Mouse (Mus musculus) embryo, embryonic 11.5 days (tissue): ENCODE data around the gene Esrrb.

ENCODE experiments used
- DNase-seq: peaks from one replicate; pipeline ENCODE4 v3.0.0-alpha.2; 2012; ENCODE audit warnings: low read depth, low spot score

Gene Esrrb

GRCm38 (mm10) chr12:86421490-86421904, 60.6 kb downstream of the Esrrb start:
- DNase-seq: no peak

DNA sequence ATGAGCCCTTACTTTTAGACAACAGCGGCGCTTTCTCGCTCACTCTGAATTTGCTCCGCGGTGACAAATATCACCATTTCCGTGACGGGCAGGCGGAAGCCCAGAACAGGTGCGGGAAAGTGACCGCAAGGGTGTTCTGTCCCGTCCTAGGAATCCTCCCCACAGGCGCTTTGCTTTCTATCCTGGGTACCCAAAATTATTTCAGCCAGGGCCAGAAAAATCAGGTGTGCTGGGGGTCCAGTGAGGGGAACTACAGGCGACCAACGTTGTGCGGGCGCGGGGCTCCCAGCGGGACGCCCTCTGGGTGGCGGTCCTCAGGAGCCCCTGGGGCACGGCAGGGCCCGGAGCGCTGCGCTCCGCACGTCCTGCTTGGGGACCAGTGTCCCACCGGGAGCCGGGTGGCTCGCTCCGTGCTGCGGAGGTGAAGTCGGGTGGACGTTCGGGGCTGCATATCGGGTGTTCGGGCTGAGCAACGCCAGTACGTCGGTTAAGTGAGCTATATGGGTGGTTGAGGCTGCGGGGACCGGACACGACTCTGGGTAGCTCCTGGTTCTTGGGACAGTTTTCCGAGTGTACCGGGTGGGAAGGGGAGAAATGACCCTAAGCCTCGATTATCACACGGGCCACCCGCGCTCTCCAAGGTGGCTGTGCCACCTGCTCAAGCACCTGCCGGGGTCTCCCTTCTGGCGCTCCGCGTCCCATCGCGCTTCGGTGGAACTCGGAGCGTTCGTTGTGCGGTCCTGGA, 61.4 kb downstream of the Esrrb start:
- DNase-seq: no peak

DNA sequence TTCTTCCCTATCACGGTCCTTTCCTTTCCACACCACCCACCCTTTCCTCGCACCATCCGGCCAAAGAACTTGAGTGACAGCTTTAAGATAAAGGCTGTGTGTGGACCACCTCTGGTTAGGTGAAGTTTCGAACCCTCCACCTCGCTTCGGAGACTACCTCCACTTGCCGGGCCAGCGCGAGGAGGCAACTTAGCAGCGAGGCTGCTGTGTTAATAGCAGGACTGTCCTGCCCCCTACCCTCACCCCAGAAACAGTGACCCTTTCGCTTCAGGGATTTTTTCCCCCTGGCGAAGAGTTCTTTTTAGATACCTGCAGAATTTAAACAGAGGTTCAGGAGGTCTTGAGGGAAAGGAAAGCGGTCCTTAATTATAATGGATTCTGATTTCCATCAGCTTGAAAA, 62.2 kb downstream of the Esrrb start:
- DNase-seq: no peak

DNA sequence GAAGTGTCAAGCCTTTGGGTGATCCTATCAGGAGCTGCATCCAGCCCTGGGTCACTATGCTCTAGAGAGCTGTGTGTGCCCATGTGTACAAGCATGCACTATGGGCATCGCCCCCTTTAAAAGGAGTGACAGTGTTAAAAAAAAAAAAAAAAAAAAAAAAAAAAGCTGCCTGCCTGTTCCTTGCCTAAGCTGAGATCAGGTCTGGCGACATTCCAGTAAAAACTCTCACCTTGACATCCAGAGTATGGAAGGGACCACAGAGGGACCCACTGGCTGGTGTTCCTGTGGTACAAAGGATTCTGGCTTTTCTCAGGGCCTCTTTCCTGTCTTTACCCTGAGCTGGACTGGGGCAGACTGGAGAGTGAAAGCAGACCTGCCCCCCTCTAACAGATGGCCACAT, 66.7 kb downstream of the Esrrb start:
- no peak for DNase-seq

GRCm38 (mm10) chr12:86431671-86432070, 70.8 kb downstream of the Esrrb start:
- no peak for DNase-seq

DNA sequence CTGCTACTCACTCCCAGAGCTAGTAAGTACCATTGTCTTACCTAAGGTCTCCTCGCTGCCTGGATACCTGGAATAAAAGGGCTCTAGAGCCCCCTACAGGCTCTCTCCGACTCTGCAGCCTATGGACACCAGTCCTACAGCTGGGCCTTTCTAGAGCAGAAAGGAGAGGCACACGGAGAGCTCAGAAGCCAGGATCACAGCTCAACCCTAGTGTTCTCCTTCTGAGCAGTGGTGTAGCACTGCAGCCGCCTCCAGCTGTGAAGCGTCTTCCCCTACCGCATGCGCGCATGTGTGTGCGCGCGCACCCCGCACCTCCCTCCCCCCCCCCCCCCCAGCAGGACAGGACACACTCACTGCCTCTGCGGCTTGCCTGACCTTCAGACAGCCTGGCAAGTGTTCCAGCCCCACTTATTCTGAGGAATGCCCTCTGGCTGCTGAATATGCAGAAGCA, 72.5 kb downstream of the Esrrb start:
- DNase-seq: peak; percentile 63

- DNase-seq: no peak
These were observed 74.7 kb downstream of the Esrrb start for GRCm38 (mm10) chr12:86435651-86436050.

DNA sequence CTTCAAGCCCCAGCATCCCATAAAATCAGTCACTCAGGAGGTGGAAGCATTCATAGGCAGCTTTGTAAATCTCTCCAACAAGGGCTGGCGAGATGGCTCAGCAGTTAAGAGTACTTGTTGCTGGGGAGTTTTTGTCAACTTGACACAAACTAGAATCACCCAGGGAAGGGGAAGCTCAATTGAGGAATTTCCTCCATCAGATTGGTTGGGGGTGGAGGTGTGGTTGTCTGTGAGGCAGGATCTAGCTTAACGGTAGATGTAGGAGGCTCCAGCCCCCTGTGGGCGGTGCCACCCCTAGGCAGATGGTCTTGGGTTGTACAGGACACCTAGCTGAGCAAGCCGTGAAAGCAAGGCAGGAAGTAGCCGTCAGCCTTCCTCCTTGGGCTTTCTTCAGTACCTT, 89.9 kb downstream of the Esrrb start:
- no peak for DNase-seq

GRCm38 (mm10) chr12:86455009-86455408, 94.1 kb downstream of the Esrrb start:
- no peak for DNase-seq

- DNase-seq: no peak
These were observed 102.0 kb downstream of the Esrrb start for GRCm38 (mm10) chr12:86462742-86463470.

DNA sequence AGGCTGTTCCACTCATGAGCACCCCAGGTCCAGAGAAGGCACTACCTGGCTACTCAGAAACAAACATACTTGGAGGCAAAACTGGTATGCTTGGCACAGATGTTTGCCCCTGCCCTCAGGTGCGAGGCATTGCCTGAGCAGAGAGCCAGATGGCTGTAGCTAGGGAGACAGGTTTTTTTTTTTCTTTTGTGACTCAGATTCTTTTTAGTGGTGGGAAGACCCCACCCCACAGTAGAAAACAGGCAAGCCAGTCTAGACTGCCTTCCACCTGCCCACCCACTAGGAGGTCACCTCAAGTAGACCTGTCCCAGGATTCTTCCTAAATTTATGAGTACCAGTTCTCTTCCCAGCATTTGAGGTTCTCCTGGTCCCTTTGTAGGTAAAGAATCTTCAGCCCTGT, 103.5 kb downstream of the Esrrb start:
- DNase-seq: no peak

DNA sequence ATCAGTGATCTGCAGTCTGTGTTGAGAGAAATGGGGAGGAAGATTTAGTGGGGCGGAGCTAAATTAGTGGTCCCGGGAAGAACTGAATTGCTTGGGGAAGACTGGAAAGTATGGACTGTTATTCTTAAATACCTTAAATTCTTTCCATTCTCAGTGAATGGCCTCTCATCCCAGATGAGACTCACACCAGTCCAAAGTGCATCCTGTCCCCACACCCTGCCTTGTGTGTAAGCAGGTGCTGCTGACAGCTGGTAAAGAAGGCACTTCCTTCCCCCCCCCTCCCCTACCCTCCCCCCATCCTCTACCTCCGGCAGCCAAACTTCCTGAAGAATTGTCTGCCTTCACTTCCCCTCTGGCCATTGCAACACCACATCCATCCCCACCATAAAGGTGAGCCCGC, 105.3 kb downstream of the Esrrb start:
- DNase-seq: no peak

- DNase-seq: no peak
These were observed 109.0 kb downstream of the Esrrb start for GRCm38 (mm10) chr12:86469919-86470318.

DNA sequence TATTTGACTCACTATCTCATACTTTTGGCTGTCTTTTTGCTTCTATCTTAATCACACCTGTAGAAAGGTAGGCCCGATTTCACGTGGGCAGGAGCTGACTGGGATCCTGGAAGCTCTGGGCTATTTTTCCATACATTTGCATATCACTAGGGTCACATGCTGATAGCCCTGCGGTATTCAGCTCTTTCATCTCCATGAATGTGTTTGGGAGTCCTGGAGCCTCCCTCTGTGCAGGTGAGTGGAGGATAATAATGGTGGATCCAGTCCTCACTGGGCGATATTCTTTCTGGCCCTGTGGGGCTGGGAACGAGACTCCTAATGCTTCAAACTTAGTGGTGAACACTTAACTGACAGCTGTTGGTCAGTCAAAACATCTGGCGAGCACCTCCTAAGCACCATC, 110.0 kb downstream of the Esrrb start:
- no peak for DNase-seq

DNA sequence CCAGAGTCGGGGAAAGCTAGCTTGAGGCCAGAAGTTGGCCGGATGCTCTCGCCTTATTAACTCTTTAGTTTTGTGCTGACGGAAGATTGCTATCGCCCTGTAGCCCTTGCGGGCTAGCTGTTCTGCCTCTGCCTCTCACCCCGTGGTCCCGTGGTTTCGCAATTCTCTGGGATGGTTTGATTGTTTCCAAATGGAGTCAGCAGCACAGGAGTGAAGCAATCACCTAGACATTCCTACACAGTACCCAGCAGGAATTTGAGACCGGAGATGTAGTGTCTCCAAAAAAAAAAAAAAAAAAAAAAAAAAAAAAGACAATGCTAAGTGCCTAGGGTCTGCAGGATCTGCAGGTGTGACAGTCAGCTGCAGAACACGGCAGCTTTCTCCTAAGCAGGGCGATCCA, 112.7 kb downstream of the Esrrb start:
- no peak for DNase-seq

DNA sequence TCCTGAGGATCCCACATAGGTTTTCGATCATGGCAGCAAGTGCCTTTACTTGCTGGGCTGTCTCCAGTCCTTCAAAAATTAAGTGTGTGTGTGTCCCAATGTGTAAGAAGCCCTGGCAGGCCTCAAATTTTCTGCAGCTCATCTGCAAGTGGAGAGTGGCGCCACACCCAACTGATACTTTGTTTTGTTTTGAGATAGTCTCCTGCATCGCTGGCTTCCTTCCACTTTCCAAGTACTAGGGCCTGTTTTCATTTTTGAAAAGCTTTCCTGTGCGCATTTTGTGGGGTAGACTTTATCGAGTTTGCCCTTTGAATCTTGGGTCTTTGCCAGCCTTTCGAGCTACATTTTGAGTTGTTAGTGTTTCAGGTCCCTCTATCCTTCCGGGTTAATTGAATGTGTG, 115.1 kb downstream of the Esrrb start:
- DNase-seq: no peak

DNA sequence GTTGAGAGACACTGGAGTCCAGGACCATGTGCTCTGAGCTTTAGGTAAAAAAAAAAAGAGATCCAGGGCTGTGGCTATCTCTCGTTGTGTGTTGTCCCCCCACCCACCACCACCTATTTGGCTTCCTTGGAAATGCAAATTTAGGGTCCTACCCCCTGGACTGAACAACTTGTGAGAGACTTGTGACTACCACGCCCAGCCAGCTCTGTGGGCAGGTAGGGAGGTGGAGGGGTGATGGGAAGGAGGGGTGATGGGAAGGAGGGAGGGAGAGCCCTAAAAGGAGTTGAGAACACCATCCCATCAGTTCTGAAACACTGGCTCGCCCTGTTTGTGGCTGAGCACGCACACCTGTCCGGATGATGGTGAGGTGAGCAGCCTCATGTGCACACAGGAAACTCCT, 118.0 kb downstream of the Esrrb start:
- no peak for DNase-seq

GRCm38 (mm10) chr12:86482029-86482428, 121.1 kb downstream of the Esrrb start:
- no peak for DNase-seq

- DNase-seq: no peak
These were observed 122.5 kb downstream of the Esrrb start for GRCm38 (mm10) chr12:86483413-86483841.

- DNase-seq: no peak
These were observed 127.1 kb downstream of the Esrrb start for GRCm38 (mm10) chr12:86488005-86488404.

GRCm38 (mm10) chr12:86490052-86490451, 129.1 kb downstream of the Esrrb start:
- DNase-seq: no peak

DNA sequence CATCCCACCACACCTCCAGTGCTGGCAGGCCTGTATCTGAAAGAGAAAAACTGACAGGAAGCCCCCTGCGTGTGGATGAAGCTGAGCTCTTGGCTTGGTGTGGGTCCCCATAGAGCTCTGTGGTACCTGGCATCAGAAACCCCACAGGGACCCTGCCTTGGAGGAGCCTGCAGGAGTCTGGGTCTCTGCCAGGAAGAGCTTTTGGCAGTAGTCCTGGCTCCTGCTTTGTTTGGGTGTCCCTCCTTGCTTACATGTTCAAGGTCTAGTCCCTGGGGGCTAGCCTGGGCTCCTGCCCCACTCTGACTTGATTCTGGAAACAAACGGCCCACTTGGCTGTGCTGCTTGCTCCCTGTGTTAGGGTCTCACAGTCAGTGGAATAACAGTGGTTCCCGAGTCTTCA, 130.6 kb downstream of the Esrrb start:
- no peak for DNase-seq

- no peak for DNase-seq
These were observed 131.9 kb downstream of the Esrrb start for GRCm38 (mm10) chr12:86492822-86493221.
